Mouse (Mus musculus) olfactory bulb, adult 2 months (tissue): ENCODE measurements around the gene Map1lc3b. TPM values are rescaled to one million over a fixed set of nuclear protein-coding genes. Genes with fewer than 3 reads are reported as not detected.
A peak's percentile ranks its signal among the peaks of the same experiment; 100 is the strongest.

Experiments
- H3K27ac ChIP-seq: fragments of 200-500 bp; 2 replicates; pipeline ENCODE4 v1.5.1; 2012; ENCODE audit warnings: low read depth, low read length; ENCODE audit not compliant: insufficient read depth
- H3K4me1 ChIP-seq: fragments of 200-500 bp; 2 replicates; pipeline ENCODE4 v1.6.1; 2012; ENCODE audit warnings: low read length; ENCODE audit not compliant: control insufficient read depth, insufficient read depth
- H3K4me3 ChIP-seq: fragments of 200-500 bp; 2 replicates; pipeline ENCODE4 v1.5.1; 2012; ENCODE audit warnings: mild to moderate bottlenecking, low read depth, low read length, moderate library complexity; ENCODE audit not compliant: insufficient read depth
- CTCF ChIP-seq: fragments of 200-500 bp; IDR thresholded peaks from 2 replicates; pipeline ENCODE4 v1.5.1; 2012; ENCODE audit warnings: low read depth, mild to moderate bottlenecking, low read length, moderate library complexity; ENCODE audit not compliant: insufficient read depth
- POLR2A ChIP-seq: fragments of 200-500 bp; IDR thresholded peaks from 2 replicates; pipeline ENCODE4 v1.6.1; 2012; ENCODE audit warnings: mild to moderate bottlenecking, low read depth, low read length, moderate library complexity; ENCODE audit not compliant: insufficient read depth
- WGBS: fragments of 180-500 bp; shearing (Covaris S2); methylation state at CpG from one replicate; pipeline ENCODE4 v1.1.7; 2018; 5-methylcytosine and 5-hydroxymethylcytosine counted together
- polyA plus RNA-seq: library from polyadenylated mRNA; stranded (reverse); fragments of >200 nt; gene quantifications from 2 replicates; pipeline ENCODE4 v1.2.4, GENCODE M21; 2012; ENCODE audit warnings: low replicate concordance; ENCODE audit not compliant: missing spikeins, insufficient read depth, insufficient read length

Gene Map1lc3b
- polyA plus RNA-seq, 1 experiment = not detected

- Histone ChIP-seq H3K4me3 (peak overlapping the region; percentile 9; the same call in 1 of the 2 replicates), H3K27ac (0 out of 2 replicates have a peak overlapping the region, but pooled peaks have one; percentile 1), H3K4me1 (peaks cover 74% of the 10 kb centered on the region)
- TF ChIP-seq CTCF = no peak
- no peak for TF ChIP-seq POLR2A
- 3% methylated on average over 11 of the region's 11 CpGs for WGBS
Observed at GRCm38 (mm10) chr8:121643384-121643783, 53.2 kb downstream of the Map1lc3b start.

DNA sequence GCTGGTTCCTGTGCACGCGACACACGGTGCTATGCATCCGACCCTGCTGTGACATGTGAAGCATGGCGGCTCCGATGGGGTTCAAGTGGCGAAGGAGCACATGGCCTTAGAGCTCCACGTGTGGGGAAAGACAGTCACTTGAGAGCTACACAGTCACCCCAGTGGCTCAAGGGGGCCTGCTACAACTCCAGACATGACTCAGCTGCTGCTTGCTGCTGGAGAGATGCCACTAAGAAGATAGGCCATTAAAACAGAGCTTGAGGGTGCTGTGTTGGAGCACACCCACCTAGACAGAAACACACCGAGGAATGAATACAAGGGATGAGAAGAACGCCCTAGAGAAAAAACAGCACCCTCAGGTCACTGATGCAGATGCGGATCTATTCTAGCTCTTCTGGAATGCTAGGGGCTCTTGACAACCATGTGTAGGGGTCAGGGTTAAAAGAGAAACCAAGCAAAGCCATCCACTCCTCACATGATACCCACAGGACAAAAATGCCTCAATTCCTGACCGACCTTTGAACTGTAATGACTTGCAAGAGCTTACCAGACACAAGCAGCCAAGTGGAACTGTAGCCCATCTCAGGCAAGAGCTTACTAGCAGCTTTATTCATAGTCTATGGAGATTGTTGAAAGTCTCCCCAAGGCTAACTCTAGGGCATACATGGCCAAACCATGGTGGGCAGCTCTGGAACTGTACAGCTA is 57.5 kb downstream of the Map1lc3b start:
- TF ChIP-seq POLR2A = no peak
- no peak for TF ChIP-seq CTCF
- WGBS = 28% methylated on average over 12 of the region's 12 CpGs

More for the DNA sequence above, 57.5 kb downstream of the Map1lc3b start:
- H3K4me1 ChIP-seq = peaks cover 66% of the 10 kb centered on the region
- H3K4me3 ChIP-seq = peak overlapping the region; percentile 3; the same call in 1 of the 2 replicates
- H3K27ac ChIP-seq = no peak overlapping the region

Other genes starting within 250 kb of the Map1lc3b start
- not detected in 2 replicates for gene 1700018B08Rik, start 46.0 kb upstream of the Map1lc3b start, polyA plus RNA-seq
- gene Fbxo31, start 11.6 kb upstream of the Map1lc3b start, polyA plus RNA-seq = not detected in 2 replicates
- not detected in 2 replicates for gene Zcchc14, start 62.5 kb downstream of the Map1lc3b start, polyA plus RNA-seq
- 104 TPM in 1 of 2 replicates, not detected in the other for gene Jph3, start 139.3 kb downstream of the Map1lc3b start, polyA plus RNA-seq
- not detected in 2 replicates for gene Klhdc4, start 239.2 kb downstream of the Map1lc3b start, polyA plus RNA-seq